21 mouse cellular contexts compared by ENCODE assay signal in genomic region chr6:23938575-23939488, GRCm38 (mm10). TPM values are rescaled to one million over a fixed set of nuclear protein-coding genes. Genes with fewer than 3 reads are reported as not detected.
DNase-seq lines count a peak whose midpoint lies in the region; ATAC-seq and TF ChIP-seq lines count a peak whose summit lies in the region.
"Had no signal": no experiment of that assay in that cellular context is flagged by ENCODE, and none has a peak within 500 bp of the region (broad histone marks: within the 10 kb centered on the region; RNA-seq: fewer than 3 reads in every experiment).

No protein-coding gene starts in this region.

- WGBS in embryonic facial prominence, embryonic 11.5 days, result 62% methylated on average over 2 of the region's 2 CpGs
- WGBS in embryonic facial prominence, embryonic 10.5 days, result 66% methylated on average over 2 of the region's 2 CpGs
- WGBS in intestine, embryonic 15.5 days, result 58% methylated on average over 2 of the region's 2 CpGs
- 63% methylated on average over 2 of the region's 2 CpGs for WGBS in kidney, postnatal 0 days
- 26% methylated on average over 2 of the region's 2 CpGs for WGBS in limb, embryonic 15.5 days

- no peak for TF ChIP-seq CTCF in kidney, postnatal 0 days (IDR thresholded peaks at IDR 0.05; ENCODE audit: low read depth)

- 0 out of 2 replicates have a peak, but pooled peaks have one; percentile 39 for ATAC-seq in embryonic facial prominence, embryonic 11.5 days (replicated peaks; ENCODE audit: insufficient number of reproducible peaks, low FRiP score, low TSS enrichment, low read depth)
- ATAC-seq in intestine, embryonic 15.5 days, result peak; percentile 96
- ATAC-seq in kidney, postnatal 0 days (replicated peaks; ENCODE audit: low FRiP score, low read depth), result peak; percentile 74
- ATAC-seq in limb, embryonic 15.5 days (ENCODE audit: insufficient number of reproducible peaks, low FRiP score, low TSS enrichment, low read depth), result peak; percentile 55; the same call in 1 of the 2 replicates
- ATAC-seq in erythroblast, adult 5-6 weeks (replicated peaks; ENCODE audit: low FRiP score, poor library complexity, severe bottlenecking), result no peak
- ATAC-seq: hindbrain, postnatal 0 days; liver, embryonic 12.5 days; Patski had no signal

- H3K4me3 ChIP-seq in embryonic facial prominence, embryonic 11.5 days (ENCODE audit: low read depth, low read length), result no peak overlapping the region
- no peak overlapping the region for H3K4me3 ChIP-seq in embryonic facial prominence, embryonic 10.5 days
- no peak overlapping the region for H3K4me3 ChIP-seq in intestine, embryonic 15.5 days (replicated peaks)
- H3K4me3 ChIP-seq in kidney, postnatal 0 days (replicated peaks; ENCODE audit: low read depth, low read length), result no peak overlapping the region
- no peak overlapping the region for H3K4me3 ChIP-seq in limb, embryonic 15.5 days
- H3K4me3 ChIP-seq: liver, embryonic 12.5 days; midbrain, embryonic 10.5 days had no signal

- no peak overlapping the region for H3K27ac ChIP-seq in embryonic facial prominence, embryonic 11.5 days (replicated peaks; ENCODE audit: low read depth, low read length)
- H3K27ac ChIP-seq in embryonic facial prominence, embryonic 10.5 days (replicated peaks), result no peak overlapping the region
- H3K27ac ChIP-seq in intestine, embryonic 15.5 days, result 0 out of 2 replicates have a peak overlapping the region, but pooled peaks have one; percentile 42
- H3K27ac ChIP-seq in kidney, postnatal 0 days, result peak overlapping the region; percentile 19; the same call in 1 of the 2 replicates
- no peak overlapping the region for H3K27ac ChIP-seq in limb, embryonic 15.5 days
- H3K27ac ChIP-seq: hindbrain, postnatal 0 days; liver, embryonic 12.5 days; midbrain, embryonic 10.5 days had no signal

- no peaks in the 10 kb centered on the region for H3K36me3 ChIP-seq in embryonic facial prominence, embryonic 11.5 days (replicated peaks; ENCODE audit: control insufficient read depth, insufficient read depth, low read depth, low read length)
- H3K36me3 ChIP-seq in embryonic facial prominence, embryonic 10.5 days (replicated peaks), result no peaks in the 10 kb centered on the region
- no peaks in the 10 kb centered on the region for H3K36me3 ChIP-seq in intestine, embryonic 15.5 days
- no peaks in the 10 kb centered on the region for H3K36me3 ChIP-seq in kidney, postnatal 0 days (ENCODE audit: insufficient read depth, low read length)
- H3K36me3 ChIP-seq in limb, embryonic 15.5 days, result no peaks in the 10 kb centered on the region
- H3K36me3 ChIP-seq: liver, embryonic 12.5 days; midbrain, embryonic 10.5 days had no signal

- no peak overlapping the region for H3K9ac ChIP-seq in embryonic facial prominence, embryonic 11.5 days (replicated peaks; ENCODE audit: low read length)
- no peak overlapping the region for H3K9ac ChIP-seq in intestine, embryonic 15.5 days
- no peak overlapping the region for H3K9ac ChIP-seq in kidney, postnatal 0 days (ENCODE audit: low read depth, low read length)
- no peak overlapping the region for H3K9ac ChIP-seq in limb, embryonic 15.5 days
- H3K9ac ChIP-seq: liver, embryonic 12.5 days had no signal

- no peaks in the 10 kb centered on the region for H3K4me1 ChIP-seq in embryonic facial prominence, embryonic 11.5 days (ENCODE audit: control insufficient read depth, insufficient read depth, low read length)
- H3K4me1 ChIP-seq in embryonic facial prominence, embryonic 10.5 days, result peaks cover 7% of the 10 kb centered on the region
- no peaks in the 10 kb centered on the region for H3K4me1 ChIP-seq in intestine, embryonic 15.5 days (replicated peaks)
- no peaks in the 10 kb centered on the region for H3K4me1 ChIP-seq in kidney, postnatal 0 days (replicated peaks; ENCODE audit: insufficient read depth, low read length)
- H3K4me1 ChIP-seq in limb, embryonic 15.5 days, result no peaks in the 10 kb centered on the region
- H3K4me1 ChIP-seq: liver, embryonic 12.5 days had no signal

- H3K9me3 ChIP-seq in embryonic facial prominence, embryonic 11.5 days (replicated peaks; ENCODE audit: control insufficient read depth, low read length), result no peaks in the 10 kb centered on the region
- no peaks in the 10 kb centered on the region for H3K9me3 ChIP-seq in embryonic facial prominence, embryonic 10.5 days
- no peaks in the 10 kb centered on the region for H3K9me3 ChIP-seq in intestine, embryonic 15.5 days
- H3K9me3 ChIP-seq in kidney, postnatal 0 days (replicated peaks; ENCODE audit: low read length), result no peaks in the 10 kb centered on the region
- no peaks in the 10 kb centered on the region for H3K9me3 ChIP-seq in limb, embryonic 15.5 days
- H3K9me3 ChIP-seq: liver, embryonic 12.5 days; midbrain, embryonic 10.5 days had no signal

- DNase-seq in embryonic facial prominence, embryonic 11.5 days (ENCODE audit: low spot score), result peak; percentile 23
- DNase-seq in embryonic facial prominence, embryonic 10.5 days (ENCODE audit: low spot score), result no peak
- peak; percentile 51 for DNase-seq in kidney, postnatal 0 days (ENCODE audit: low spot score)
- no peak for DNase-seq in adrenal gland, adult 2 months
- DNase-seq in adrenal gland, postnatal 36 days, result no peak
- DNase-seq: adrenal gland, adult 8-10 months; cerebellum, adult 9-11 months; lung, postnatal 10 days had no signal

- H3K4me2 ChIP-seq in embryonic facial prominence, embryonic 11.5 days (ENCODE audit: low read depth, low read length), result no peak overlapping the region
- no peak overlapping the region for H3K4me2 ChIP-seq in intestine, embryonic 15.5 days (replicated peaks)
- no peak overlapping the region for H3K4me2 ChIP-seq in kidney, postnatal 0 days (ENCODE audit: low read length)
- H3K4me2 ChIP-seq in limb, embryonic 15.5 days, result no peak overlapping the region
- H3K4me2 ChIP-seq: liver, embryonic 12.5 days had no signal

- no peaks in the 10 kb centered on the region for H3K27me3 ChIP-seq in embryonic facial prominence, embryonic 11.5 days (ENCODE audit: control insufficient read depth, insufficient read depth, low read length)
- no peaks in the 10 kb centered on the region for H3K27me3 ChIP-seq in embryonic facial prominence, embryonic 10.5 days (replicated peaks; ENCODE audit: low read depth, poor library complexity, severe bottlenecking)
- H3K27me3 ChIP-seq in intestine, embryonic 15.5 days (replicated peaks), result no peaks in the 10 kb centered on the region
- no peaks in the 10 kb centered on the region for H3K27me3 ChIP-seq in kidney, postnatal 0 days (ENCODE audit: insufficient read depth, low read length)
- no peaks in the 10 kb centered on the region for H3K27me3 ChIP-seq in limb, embryonic 15.5 days
- H3K27me3 ChIP-seq: liver, embryonic 12.5 days; Patski had no signal

RNA-seq across cellular contexts. Expression of gene Tas2r118, which starts 31.0 kb away (rescaled TPM):
- polyA plus RNA-seq in embryonic facial prominence, embryonic 11.5 days (2014; fragmentation: Nextera tagmentation; extraction: Ambion mirVana), result not detected in 2 replicates
- not detected in 2 replicates for polyA plus RNA-seq in embryonic facial prominence, embryonic 10.5 days (2016; fragmentation: Nextera tagmentation; extraction: Ambion mirVana)
- not detected in 2 replicates for polyA plus RNA-seq in intestine, embryonic 15.5 days (2015; fragmentation: Nextera tagmentation; extraction: Ambion mirVana)
- not detected in 2 replicates for polyA plus RNA-seq in kidney, postnatal 0 days (2015; fragmentation: Nextera tagmentation; extraction: Ambion mirVana)
- not detected in 2 replicates for polyA plus RNA-seq in limb, embryonic 15.5 days (2015; fragmentation: Nextera tagmentation; extraction: Ambion mirVana)
- not detected in 2 replicates for total RNA-seq in erythroblast, adult 5-6 weeks (2015; ENCODE audit: low replicate concordance)
- not detected in 2 replicates for total RNA-seq in erythroblast, adult 5-6 weeks (2017; ENCODE audit: low replicate concordance)
- total RNA-seq in adrenal gland, adult 2 months (2021), result not detected
- polyA plus RNA-seq in adrenal gland, adult 2 months (2012; rRNA removed), result not detected in 2 replicates
- total RNA-seq in adrenal gland, postnatal 36 days (2021), result not detected
- total RNA-seq: adrenal gland, adult 8-10 months; hindbrain, postnatal 0 days; layer of hippocampus, postnatal 25 days; neutrophil, adult 5-6 weeks had no signal
- polyA plus RNA-seq: forebrain, embryonic 11.5 days; gonadal fat pad, adult 2 months; heart, embryonic 16.5 days; hindbrain, postnatal 0 days; liver, embryonic 12.5 days; midbrain, embryonic 10.5 days; Patski; thymus, postnatal 0 days had no signal

Comparison
In these comparisons a context has a peak if more than half of its experiments do, and no peak if none do; other contexts are left out.
1. DNase-seq: peak in embryonic facial prominence, embryonic 11.5 days (single experiment) and kidney, postnatal 0 days (single experiment); none in embryonic facial prominence, embryonic 10.5 days (single experiment), adrenal gland, adult 2 months (single experiment) and adrenal gland, postnatal 36 days (0 of 2).
2. H3K27ac ChIP-seq: peak in intestine, embryonic 15.5 days (single experiment) and kidney, postnatal 0 days (single experiment); none in embryonic facial prominence, embryonic 11.5 days (single experiment), embryonic facial prominence, embryonic 10.5 days (single experiment) and limb, embryonic 15.5 days (single experiment).